Mouse (Mus musculus): ENCODE data around the gene Hivep2. TPM values are rescaled to one million over a fixed set of nuclear protein-coding genes. Genes with fewer than 3 reads are reported as not detected.

The Hivep2 gene
- total RNA-seq, 2 experiments from 2014 or later: 250 to 277 TPM

GRCm38 (mm10) chr10:14186352-14186976 lies 220.6 kb downstream of the Hivep2 start:
- DNase-seq (ENCODE audit: low spot score in 2 of 2): no peak
- intact Hi-C loops (cut with DNase I): no loop called here

- DNase-seq (ENCODE audit: low spot score in 2 of 2): no peak
- intact Hi-C loops (cut with DNase I): no loop called here
Observed at GRCm38 (mm10) chr10:14189050-14189449, 223.2 kb downstream of the Hivep2 start.

DNA sequence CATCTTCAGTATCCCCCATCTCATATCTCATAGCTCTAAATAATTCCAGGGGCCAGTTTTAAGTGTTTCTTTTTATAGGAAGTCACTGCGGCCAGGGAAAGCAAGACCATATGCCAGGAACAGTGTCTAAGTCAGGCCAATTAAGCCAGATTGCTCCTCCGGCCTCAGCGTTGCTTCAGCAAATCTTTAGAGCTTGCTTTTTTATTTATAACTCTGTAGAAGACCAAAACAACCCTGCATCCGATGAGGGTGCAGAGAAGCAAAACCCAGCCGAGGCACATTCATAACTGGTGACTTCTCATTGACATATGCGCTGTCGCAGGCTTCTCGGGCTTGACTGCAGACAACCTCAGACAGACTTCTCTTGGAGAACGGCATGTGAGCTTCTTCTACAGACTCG lies 225.3 kb downstream of the Hivep2 start:
- intact Hi-C loops (cut with DNase I): no loop called here
- no peak for DNase-seq (ENCODE audit: low spot score in 2 of 2)

GRCm38 (mm10) chr10:14192156-14192555 lies 226.3 kb downstream of the Hivep2 start:
- intact Hi-C loops (cut with DNase I): no loop called here
- no peak for DNase-seq (ENCODE audit: low spot score in 2 of 2)

GRCm38 (mm10) chr10:14193702-14194101 lies 227.8 kb downstream of the Hivep2 start:
- intact Hi-C loops (cut with DNase I): no loop called here
- peak in 1 of 2 experiments; percentile 78 for DNase-seq (ENCODE audit: low spot score in 2 of 2)

GRCm38 (mm10) chr10:14195778-14196650 lies 230.1 kb downstream of the Hivep2 start:
- DNase-seq (ENCODE audit: low spot score in 2 of 2): peak; percentile 69 to 94
- intact Hi-C loops (cut with DNase I): loop anchor here (2.0 to 5.0 kb wide), 5 partner anchors 15 to 329 kb away; partner anchors contain the start of genes Aig1 and Hivep2

DNA sequence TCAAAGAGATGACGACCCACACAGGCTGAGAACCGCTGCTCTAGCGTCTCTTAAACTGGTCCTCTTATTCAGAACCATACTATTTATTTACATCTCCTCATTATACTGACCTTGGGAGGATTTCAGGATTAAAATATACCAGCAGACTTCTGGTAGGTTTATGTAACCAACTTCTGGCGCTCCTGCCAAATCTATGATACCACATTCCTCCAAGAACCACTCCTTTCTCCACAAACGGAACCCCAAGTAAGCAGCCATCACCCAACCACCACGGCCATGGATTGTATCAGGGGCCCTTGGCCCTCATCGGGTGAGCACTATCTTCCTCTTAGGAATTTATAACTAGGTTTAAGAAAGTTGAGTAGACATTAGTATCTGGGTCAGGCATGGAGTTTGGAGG lies 230.9 kb downstream of the Hivep2 start:
- intact Hi-C loops (cut with DNase I): loop anchor here (2.0 to 5.0 kb wide), 5 partner anchors 14 to 329 kb away; partner anchors contain the start of genes Aig1 and Hivep2
- DNase-seq (ENCODE audit: low spot score in 2 of 2): peak in 1 of 2 experiments; percentile 86

- no peak for DNase-seq (ENCODE audit: low spot score in 2 of 2)
- intact Hi-C loops (cut with DNase I): loop anchor here (2.0 to 5.0 kb wide), 5 partner anchors 14 to 330 kb away; partner anchors contain the start of genes Aig1 and Hivep2
Observed at GRCm38 (mm10) chr10:14197261-14197660, 231.4 kb downstream of the Hivep2 start.

- intact Hi-C loops (cut with DNase I): loop anchor here (5.0 kb wide), 3 partner anchors 67 to 332 kb away; partner anchors contain the start of gene Aig1
- no peak for DNase-seq (ENCODE audit: low spot score in 2 of 2)
Observed at GRCm38 (mm10) chr10:14199332-14199731, 233.5 kb downstream of the Hivep2 start.

- intact Hi-C loops (cut with DNase I): loop anchor here (2.0 kb wide), 2 partner anchors 56 to 636 kb away; no protein-coding TSS in a partner anchor
- DNase-seq (ENCODE audit: low spot score in 2 of 2): peak in 1 of 2 experiments; percentile 45
Observed at GRCm38 (mm10) chr10:14200310-14200709, 234.4 kb downstream of the Hivep2 start.

Other genes starting within 250 kb of the Hivep2 start
- gene Aig1, start 97.1 kb upstream of the Hivep2 start, total RNA-seq (2021): 10 to 100 TPM; 55.5 to 62.7 TPM

All from left cerebral cortex, postnatal 25 days (tissue).